Mouse (Mus musculus) erythroid progenitor cell, adult 5-6 weeks (primary cell): ENCODE measurements around the gene B4galt7. TPM values are rescaled to one million over a fixed set of nuclear protein-coding genes. Genes with fewer than 3 reads are reported as not detected.

Experiments
- ATAC-seq: replicated peaks from 2 replicates; pipeline ENCODE4 v1.8.0; 2016; ENCODE audit warnings: moderate number of reproducible peaks, mild to moderate bottlenecking, moderate TSS enrichment, inconsistent platforms; ENCODE audit not compliant: poor library complexity, low FRiP score, severe bottlenecking
- total RNA-seq, 2 experiments: library from RNA; stranded (forward) in 1 of 2; stranded (reverse) in 1 of 2; fragments of 150-400 nt in 1 of 2; fragments of 186-747, 209-891 nt in 1 of 2; gene quantifications; 2 replicates each; pipeline versions ENCODE4 v1.2.3 to v1.2.4; 2015 to 2017; ENCODE audit warnings: low replicate concordance in 2 of 2

The B4galt7 gene
- total RNA-seq, 2 experiments from 2014 or later = 0.53 to 3.4 TPM

DNA sequence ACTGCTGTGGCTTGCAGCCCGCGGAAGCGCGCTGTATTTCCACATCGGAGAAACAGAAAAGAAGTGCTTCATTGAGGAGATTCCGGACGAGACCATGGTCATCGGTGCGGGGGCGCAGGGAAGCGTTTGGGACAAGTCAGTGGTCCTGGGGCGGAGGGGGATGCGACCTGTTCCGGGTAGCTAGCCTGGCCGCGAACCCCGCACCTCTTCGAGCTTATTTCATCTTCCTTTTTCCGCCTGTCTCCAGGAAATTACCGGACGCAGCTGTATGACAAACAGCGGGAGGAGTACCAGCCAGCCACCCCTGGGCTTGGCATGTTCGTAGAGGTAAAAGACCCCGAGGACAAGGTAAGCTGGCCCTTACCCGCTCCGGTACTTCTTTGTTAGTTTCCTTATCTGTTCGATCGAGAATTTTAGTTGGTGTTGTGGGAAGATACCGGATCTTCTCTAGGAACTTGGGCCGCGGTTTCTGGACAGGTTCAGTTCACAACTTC, 6.4 kb upstream of the B4galt7 start:
- peak; percentile 48 for ATAC-seq

DNA sequence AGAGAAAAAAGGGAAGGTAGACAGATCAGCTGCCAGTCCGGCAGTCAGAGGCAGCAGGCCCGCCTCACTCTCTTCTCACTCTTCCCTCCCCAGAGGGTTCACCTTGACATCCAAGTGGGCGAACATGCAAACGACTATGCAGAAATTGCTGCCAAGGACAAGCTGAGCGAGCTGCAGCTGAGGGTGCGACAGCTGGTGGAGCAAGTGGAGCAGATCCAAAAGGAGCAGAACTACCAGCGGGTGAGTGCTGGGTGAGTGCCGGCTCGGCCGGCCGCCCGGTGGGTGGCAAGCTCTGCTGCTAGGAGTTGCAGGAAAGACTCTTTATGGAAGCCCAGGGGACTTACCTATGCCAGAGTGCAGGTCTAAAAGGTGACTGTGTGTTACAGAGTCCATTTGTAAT, 4.3 kb upstream of the B4galt7 start:
- ATAC-seq = no peak

DNA sequence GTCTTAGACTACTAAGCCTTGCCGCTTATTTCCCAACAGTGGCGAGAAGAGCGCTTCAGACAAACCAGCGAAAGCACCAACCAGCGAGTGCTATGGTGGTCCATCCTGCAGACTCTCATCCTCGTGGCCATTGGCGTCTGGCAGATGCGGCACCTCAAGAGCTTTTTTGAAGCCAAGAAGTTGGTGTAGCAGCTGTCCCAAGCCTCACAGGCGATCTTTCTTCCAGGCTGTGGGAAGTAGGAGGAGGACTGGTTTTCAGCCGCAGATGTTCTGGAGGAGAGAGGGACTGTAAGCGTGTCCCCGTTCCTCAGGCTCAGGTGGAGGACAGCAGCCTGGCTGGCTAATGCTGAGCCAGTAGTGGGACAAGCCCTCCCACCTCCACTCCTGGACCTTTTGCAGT, 2.9 kb upstream of the B4galt7 start:
- no peak for ATAC-seq

DNA sequence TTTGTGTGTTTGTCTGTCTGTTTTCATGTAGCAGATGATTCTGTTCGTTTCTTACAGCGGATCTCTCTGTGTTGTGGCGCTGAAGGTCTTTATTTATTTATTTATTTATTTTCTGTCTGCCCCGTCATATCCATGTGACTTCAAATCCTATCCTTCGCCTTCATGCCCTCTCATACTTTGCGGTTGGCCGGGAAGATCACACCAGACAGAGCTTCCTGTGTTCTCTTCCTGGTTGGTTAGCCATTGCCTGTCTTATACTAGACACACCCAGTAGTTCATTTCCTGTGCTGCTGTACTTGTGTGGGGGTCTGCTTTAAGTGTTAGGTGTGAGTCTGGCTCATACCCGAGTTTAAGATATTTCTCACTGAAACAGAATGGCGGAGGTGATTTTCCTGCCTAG, 961 bp downstream of the B4galt7 start:
- ATAC-seq = no peak

DNA sequence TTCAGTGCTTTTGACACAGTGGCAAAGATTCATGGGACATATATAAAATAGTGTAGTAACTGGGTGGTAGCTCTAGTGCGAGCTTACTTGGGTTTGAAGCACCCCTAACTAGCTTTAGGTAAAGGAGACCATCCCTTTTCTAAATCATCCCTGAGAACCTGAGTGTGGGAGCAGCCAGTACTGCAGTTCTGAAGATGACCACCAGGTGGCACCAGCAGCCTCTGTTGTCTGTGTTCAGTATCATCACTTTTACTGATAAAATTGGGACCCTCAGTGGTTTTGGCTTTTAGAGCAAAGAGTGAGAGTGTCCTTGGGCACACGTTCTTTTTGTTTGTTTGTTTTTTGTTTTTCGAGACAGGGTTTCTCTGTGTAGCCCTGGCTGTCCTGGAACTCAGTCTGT, 1.9 kb downstream of the B4galt7 start:
- ATAC-seq = peak; percentile 57

DNA sequence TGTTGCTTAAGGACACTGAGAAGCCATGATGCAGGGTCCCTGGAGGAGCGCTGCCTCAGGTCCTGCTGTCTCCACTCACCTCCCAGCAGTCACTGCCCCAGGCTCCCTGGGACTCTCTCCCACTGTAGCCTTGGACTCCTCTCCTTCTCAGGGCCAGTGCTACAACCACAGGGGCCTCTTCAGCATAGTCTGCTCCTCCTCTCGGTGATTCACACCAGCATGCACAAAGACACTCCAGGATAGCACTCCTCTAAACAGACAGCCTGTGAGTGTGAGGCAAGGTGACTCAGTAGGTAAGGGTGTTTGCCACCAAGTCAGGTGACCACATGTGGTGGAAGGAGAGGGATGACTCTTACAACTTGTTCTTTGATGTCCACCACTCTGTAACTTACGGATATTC, 4.9 kb downstream of the B4galt7 start:
- ATAC-seq = no peak

DNA sequence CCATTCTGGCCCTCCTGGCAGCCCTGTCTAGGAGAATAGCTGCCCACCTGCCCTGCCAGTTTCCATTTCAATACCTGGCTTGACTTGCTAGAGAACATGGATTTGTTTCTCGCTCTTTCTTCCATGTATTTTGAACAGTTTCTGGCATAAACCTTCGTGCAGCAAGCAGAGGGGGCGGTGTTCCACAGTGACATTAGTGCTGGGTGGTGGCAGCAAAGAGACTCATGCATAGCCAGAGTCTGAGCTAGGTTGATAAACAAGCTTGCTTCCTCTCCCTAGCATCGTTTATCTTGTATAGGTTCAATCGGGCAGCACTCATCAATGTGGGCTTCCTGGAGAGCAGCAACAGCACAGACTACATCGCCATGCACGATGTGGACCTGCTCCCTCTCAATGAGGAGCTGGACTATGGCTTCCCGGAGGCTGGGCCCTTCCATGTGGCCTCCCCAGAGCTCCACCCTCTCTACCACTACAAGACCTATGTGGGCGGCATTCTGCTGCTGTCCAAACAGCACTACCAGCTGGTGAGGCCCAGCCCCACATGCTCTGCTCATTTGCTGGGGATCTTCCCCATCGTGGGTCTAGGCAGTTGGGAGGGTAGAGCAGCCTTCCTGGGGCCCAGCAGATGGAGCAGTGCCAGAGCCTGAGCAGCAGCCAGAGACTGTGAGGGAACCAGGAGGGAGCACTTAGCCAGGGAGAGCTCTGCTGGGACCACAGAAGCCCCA, 7.4 kb downstream of the B4galt7 start:
- no peak for ATAC-seq

DNA sequence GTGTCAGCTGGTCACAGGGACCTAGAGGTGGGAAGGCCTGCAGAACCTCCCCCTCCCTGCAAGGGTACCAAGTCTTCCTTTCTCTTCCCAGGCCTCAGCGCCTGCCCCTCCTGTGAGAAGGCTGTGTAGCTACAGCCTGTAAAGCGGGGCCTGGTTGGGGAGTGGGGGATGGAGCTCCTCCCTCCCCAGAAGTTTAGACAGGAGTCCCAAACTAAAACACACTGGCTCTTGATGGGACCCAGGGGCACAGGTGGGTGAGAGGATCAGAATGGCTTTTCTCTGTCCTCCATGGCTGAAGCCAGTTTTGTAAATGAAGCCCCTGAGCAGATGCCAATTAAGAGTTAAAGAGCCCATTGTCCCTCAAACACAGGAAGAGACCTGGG, 7.9 kb downstream of the B4galt7 start:
- ATAC-seq = no peak

DNA sequence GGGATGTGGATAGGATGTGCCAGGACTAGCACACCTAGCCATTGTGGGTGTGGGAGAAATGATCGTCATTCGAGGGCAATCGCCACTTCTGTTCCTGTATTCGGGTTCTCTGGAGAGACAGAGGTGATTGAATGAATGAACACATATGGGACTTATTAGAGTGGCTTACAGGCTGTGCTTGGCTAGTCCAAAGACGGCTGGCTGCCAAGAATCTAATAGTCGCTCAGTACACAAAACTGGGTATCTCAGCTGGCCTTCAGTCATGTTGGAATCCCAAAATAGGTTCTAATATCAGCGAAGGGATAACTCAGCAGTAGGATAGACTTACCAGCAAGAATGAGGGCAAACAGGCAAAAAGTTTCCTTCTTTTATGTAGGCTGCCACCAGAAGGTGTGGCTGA, 12.3 kb downstream of the B4galt7 start:
- no peak for ATAC-seq

DNA sequence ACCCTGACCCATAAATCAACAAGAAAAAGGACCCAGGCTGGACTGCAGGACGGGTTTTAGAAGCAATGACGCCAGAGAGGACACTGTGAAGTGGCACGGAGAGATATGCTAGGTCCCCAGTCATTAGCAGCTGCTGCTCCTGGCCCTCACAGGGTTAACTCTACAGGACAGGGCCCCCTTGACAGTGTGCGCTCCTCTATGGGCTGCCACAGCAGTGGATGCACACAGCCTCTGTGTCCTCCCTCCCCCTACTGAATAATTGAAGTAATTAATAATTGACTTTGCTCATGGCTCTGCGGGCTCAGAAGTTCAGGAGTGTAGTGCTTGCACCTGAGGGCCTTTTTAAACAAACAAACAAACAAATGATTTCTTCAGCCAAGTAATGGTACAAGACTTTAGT, 13.8 kb downstream of the B4galt7 start:
- no peak for ATAC-seq

DNA sequence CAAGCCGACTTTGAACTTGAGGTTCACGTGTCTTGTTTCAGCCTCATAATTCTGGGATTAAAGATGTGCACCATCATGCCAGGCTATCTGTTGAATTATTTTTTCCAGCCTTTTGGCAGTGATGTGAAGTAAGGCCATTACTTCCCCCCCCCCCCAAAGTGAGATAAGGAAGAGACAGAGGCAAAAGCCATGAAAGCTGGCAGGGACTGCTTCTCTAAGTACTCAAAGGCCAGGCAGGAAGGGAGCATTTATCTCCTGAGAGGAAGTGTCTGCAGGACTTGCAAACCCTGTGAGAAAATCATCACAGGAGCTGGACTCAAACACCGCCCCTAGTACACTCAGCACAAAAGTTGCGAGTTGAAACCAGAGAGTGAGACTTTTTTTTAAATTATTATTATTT, 19.6 kb downstream of the B4galt7 start:
- ATAC-seq = no peak

DNA sequence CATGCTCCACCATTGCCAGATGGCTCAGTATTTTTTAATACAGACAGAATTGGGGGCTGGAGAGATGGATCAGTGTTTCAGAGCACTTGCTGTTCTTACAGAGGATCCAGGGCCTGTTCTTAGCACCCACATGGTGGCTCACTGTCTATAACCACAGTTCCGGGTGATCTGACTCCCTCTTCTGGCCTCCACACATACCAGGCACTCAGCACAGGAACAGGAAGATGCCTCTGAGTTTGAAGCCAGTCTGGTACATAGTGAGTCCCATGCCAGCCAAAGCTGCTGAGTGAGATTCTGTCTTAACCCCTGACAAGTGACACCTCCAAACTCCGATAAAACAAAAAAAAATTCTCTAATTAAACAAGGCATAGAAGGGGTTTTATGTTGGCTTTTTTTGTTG, 20.6 kb downstream of the B4galt7 start:
- no peak for ATAC-seq

DNA sequence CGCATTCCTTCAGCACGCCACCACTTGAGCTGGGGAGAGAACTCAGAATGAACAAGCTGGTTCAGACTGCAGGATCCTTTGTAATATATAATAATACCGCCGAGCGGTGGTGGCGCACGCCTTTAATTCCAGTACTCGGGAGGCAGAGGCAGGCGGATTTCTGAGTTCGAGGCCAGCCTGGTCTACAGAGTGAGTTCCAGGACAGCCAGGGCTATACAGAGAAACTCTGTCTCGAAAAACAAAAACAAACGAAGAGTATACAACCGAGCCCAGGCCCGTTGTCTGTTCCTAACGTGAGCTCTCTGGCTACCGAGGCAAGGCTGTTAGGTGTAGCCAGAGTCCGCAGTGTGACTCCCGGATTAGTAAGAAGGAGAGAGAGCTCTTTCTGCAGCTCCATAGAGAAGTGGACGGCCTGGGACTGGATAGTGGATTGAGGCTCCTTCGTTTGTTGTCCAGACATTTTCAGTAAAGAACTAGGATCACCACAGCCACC, 22.5 kb downstream of the B4galt7 start:
- peak; percentile 32; the same call in 1 of the 2 replicates for ATAC-seq

DNA sequence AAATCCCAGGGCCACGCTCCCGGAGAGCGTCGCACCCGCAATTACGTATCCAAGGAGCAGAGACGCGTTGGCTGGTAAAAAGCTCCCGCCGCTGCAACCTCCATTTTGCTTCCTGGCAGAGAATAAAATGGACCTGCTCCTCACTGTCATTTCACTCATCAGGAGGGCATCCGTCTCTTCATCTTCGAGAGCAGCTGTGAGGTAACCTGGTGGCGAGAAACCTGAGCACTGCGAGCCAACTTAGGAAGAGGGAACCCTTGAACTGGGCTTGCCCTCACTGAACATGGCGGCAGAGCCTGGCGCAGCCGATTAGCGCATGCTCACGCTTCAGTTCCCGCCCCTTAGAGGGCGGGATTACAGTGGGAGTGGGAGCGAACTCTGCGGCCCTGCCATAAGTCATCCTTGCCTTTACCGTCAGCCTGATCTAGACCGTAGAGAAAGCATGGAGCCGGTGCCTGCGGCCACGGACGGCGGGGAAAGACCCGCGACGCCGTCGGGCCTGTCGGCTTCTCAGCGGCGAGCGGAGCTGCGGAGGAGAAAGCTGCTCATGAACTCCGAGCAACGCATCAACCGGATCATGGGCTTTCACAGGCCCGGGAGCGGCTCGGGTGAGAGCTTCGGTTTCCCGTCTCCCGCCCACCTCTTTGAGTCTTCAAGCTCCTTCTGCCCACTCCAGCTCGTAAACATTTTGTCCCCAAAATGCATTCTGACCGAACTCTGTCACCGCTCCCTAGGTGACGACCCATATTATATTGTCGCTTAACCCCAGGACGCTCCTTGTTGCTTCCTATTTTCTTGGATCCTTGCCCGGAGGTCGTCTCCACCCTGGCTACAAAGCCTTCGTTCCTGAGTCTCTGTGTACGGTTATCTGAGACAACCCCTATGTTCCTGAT, 23.2 kb downstream of the B4galt7 start, which contains the start of gene Caml:
Caml (plus strand) TSS at position 357 of the 893 bp plus-strand sequence.
- peak; percentile 96 for ATAC-seq

DNA sequence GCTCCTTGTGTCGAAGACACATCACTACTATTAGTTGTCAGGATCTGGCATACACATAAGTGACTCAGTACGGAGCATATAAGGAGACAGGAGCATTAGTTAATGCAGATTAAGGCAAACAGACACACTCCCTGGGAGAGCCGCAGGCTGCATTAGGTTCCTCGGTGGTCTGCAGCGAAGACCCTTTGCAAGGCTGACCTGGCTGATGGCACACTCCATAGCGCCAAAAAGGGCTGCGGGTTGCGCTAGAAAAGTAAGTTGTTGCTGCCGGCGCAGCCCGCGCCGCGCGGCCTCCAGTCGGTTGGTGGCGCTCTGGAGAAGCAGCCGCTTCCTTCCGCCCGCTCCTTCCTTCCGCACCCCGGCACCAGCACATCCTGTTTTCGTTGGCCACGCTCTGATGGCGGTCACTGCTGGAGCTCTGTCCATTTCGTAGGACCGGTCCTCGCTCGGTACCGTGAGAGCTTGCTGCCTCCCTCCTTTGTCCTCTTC, 35.0 kb downstream of the B4galt7 start, which contains the start of gene Ddx46:
Ddx46 (plus strand) TSS at position 389 of the 489 bp plus-strand sequence.
- peak; percentile 99 for ATAC-seq

DNA sequence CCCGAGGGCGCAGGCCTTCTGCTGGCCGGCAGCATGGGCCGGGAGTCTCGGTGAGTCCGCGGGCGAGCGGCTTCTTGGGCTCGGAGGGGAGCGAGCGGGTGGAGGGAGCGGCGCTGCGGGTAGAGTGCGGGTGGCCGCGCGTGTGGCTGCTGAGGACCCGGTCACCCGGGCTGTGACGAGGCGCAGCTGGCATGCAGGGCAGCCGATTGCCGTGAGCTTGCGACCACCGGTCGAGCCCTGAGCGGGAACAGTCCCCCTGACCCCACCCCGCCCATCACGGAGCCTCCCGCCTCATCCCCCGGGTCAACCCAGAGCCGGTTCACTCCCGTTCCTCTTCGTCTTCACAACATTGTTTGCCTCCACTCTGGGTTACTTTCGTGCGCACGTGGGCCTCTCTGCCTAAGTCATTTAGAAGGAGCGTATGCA, 35.5 kb downstream of the B4galt7 start:
- ATAC-seq = peak; percentile 67

DNA sequence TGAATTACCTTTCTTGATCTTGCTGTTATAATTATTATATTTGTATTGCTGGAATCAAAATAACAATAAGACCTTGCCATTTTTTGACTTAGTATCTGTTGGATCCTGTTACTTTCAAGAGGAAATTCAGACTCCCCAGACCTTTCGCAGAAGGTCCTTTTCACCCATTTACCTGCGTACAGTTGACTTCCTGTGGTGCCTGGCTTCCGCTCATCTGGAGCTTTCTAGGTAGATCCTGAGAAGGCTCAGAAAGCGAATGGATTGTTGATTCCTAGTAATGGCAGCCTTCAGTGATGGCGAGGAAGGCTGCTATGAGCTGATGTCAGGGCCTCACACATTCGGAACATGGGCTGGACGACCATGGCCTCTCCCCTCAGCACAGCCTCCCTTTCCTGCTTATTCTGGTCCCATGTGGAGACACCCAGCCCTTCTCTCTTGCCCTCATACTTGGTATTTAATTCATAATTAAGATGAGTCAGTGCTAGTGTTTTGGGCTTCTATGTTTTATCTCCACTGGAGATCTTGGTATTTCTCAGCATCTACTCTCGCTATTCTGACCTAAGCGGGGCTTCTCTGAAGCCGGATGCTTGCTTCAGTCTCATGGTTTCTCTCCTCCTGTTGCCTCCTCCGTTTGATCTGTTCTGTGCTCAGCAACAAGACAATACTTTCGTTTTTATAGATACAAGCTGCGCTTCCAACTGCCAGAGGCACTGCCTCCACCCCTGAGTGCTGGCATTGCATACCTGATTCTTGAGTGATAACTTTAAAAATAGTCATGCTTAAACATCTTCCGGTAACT, 36.7 kb downstream of the B4galt7 start:
- no peak for ATAC-seq

DNA sequence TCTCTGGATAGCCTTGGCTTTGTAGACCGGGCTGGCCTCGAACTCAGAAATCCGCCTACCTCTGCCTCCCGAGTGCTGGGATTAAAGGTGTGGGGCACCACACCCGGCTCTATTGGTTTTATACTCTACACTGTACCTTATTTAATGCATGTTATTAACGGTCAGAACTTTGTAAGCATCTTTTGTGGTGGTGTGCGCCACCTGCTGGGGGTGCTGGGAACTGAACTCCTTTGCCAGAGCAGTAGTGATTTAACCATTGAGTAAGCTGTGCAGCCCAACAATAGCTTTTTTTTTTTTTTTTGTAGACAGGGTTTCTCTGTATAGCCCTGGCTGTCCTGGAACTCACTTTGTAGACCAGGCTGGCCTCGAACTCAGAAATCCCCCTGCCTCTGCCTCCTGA, 40.8 kb downstream of the B4galt7 start:
- ATAC-seq = peak; percentile 89

DNA sequence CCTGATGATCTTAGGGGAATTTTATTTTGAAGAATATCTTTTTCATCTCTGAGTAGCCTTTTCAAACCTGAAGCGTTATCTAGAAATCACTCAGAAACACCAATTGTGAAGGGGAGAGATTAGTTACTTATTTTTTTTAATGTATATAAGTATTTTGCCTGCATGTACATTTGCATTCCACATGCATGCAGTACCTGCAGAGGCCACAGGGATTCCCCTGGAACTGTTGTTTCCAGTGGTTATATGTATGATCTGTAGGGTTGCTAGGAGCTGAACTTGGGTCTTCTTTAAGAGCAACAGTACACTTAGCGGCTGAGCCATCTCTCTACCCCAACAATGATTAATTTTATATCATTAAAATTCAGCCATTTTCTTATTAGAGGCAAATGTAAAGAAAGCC, 44.8 kb downstream of the B4galt7 start:
- ATAC-seq = no peak

DNA sequence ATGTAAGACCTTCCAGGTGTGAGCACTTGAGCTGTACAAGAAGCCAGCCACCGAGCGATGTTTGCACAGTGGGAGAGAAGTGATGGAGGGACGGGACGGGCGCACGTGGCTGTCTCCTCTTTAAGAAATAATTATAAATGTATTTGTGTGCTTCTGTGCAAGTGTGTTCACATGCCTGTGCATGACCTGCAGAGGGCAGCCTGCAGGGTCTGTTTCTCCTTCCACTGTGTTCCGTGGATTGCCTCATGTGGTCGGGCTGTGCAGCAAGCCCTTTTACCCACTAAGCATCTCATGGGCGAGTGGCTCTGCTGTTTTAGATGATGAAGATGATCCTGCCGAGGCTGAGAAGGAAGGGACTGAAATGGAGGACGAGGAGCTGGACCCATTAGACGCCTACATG, 50.4 kb downstream of the B4galt7 start:
- ATAC-seq = no peak
